Comparison of ENCODE assay signal across 15 mouse cellular contexts in the genomic region with DNA sequence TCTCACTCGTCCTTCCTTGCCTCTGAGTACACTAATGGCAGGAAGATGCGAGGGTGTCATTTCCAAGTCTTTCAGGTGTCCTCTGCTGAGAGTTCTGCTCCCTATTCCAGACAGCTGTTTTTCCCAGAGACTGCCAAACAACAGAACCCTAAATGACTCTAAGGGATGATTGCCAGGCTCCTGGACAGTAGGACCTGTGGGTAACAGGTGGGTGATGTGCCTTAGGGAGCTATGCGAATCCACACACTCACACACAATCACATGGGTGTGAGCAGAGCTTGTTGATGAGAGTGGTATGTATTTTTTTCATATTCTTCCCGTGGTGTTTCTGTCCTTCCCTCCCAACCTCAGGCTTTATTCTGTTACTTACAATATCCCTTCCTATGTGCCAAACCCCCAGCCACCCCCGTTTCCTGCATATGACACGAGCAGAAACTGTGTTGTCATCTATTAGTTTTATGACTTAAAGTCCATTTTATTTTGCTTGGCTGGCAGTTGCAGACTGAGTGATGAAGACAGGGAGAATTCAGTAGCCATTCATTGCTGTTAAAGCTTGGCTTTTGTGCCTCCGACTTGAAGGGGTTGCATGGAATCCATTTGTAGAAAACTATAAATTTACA.
"Had no signal": no experiment of that assay in that cellular context is flagged by ENCODE, and none has a peak within 500 bp of the region (broad histone marks: within the 10 kb centered on the region; RNA-seq: fewer than 3 reads in every experiment).

No protein-coding gene starts in this region.

- H3K27me3 ChIP-seq: intestine, embryonic 15.5 days; liver, embryonic 15.5 days; neural tube, embryonic 12.5 days had no signal

- H3K4me3 ChIP-seq: intestine, embryonic 15.5 days; left cerebral cortex, adult 2 months; limb, embryonic 10.5 days; liver, embryonic 15.5 days; neural tube, embryonic 12.5 days had no signal

- H3K4me1 ChIP-seq: liver, embryonic 15.5 days; neural tube, embryonic 12.5 days had no signal

- H3K9me3 ChIP-seq: intestine, embryonic 15.5 days; limb, embryonic 10.5 days; liver, embryonic 15.5 days; neural tube, embryonic 12.5 days had no signal

- H3K9ac ChIP-seq: intestine, embryonic 15.5 days; liver, embryonic 15.5 days; neural tube, embryonic 12.5 days had no signal

- DNase-seq: lung, adult 2 months; lung, postnatal 36 days; midbrain, embryonic 14.5 days; retina, postnatal 1 day; right cerebral cortex, postnatal 4 days; spleen, adult 18-20 months; thymus, adult 18-20 months; thymus, postnatal 14 days had no signal

- H3K27ac ChIP-seq: intestine, embryonic 15.5 days; left cerebral cortex, adult 2 months; limb, embryonic 10.5 days; liver, embryonic 15.5 days; neural tube, embryonic 12.5 days had no signal

- H3K36me3 ChIP-seq: intestine, embryonic 15.5 days; limb, embryonic 10.5 days; liver, embryonic 15.5 days; neural tube, embryonic 12.5 days had no signal

- H3K4me2 ChIP-seq: intestine, embryonic 15.5 days; liver, embryonic 11.5 days; liver, embryonic 15.5 days; neural tube, embryonic 12.5 days had no signal

- ATAC-seq: intestine, embryonic 15.5 days; lung, postnatal 0 days had no signal
